Mouse (Mus musculus): Measurements from ENCODE around the gene Hs6st3. TPM values are rescaled to one million over a fixed set of nuclear protein-coding genes. Genes with fewer than 3 reads are reported as not detected.
"Not testable (repeated sequence)": the region's sequence is repeated elsewhere in the genome, so short reads cannot be mapped to it uniquely, and the experiment has no call there.

Gene Hs6st3
- total RNA-seq, 1 experiment from 2014 or later, result 2.2 TPM

- DNase-seq, result no peak
These were observed 112.2 kb downstream of the Hs6st3 start for GRCm38 (mm10) chr14:119250353-119250752.

DNA sequence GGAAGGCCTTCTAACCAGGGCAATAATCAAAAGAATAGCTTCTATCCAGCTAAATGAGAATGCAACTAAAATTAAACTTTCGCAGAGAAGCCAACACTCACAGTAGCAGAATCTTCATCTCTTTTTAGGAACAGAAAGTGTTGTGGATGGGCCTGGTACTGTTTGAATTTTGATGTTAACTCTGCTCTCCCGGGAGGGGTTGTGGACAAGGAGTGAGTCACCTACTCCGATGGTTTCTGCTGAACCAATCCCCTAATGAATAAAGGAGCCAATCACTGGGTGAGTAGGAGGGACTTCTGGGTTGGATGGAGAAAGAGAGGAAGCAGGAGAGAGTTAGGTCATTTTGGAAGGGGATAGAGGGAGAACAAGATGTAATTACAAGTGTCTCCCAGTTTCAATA is 117.3 kb downstream of the Hs6st3 start:
- DNase-seq, result no peak

DNA sequence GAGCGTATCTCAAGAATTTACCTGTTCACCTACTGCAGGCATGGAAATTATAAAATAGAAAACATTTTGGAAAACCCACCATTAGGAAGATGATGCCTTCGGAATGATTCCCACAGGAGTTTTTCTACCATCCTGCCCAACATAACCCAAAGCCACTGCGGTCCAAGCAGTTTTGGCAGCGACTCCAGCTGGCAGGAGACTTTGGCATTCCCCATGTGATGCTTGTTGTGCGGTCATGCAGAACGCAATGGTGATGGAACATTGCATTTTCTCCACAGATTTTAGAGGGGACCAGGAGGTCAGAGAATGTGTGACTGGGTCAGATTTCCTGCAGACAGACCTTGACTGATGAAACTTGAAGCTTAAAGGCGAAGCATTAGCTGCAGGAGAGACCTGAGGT is 118.9 kb downstream of the Hs6st3 start:
- no peak for DNase-seq

DNA sequence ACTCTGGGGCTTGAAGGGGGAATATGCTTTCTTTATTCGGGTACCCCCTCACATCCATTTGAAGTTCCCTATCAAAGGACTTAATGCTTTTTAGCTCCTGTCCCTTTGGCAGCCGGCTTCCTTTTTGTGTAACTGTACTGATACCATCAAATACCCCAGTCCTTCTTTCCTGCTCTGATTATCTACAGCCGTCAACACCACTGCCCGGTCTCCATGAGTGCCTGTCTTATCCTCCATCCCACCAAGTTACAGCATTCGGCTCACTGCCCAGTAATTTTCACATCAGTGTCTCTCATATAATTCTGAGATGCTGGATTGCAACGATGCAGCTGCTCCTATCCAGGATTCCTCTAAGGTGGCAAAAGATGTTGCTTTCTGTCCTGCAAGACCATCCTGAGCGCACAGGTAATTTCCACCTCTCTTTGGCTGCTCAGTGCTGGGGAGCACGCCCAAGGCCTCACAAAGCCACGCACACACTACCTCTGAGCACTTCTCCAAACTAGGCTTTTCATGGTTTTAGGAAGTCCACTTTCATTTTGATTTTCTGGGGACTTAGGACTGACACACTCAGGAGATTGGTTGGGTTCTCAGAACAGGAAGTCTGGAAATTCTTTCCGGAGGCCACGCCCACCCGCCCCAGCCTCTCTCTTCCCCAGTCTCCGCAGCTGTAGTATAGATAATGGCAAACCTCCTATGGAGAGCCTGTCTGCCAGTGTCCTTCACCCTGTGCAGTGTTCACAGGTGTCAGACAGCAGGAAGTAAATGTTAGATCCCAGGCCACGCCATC is 122.2 kb downstream of the Hs6st3 start:
- DNase-seq, result no peak

- no peak for DNase-seq
These were observed 128.2 kb downstream of the Hs6st3 start for GRCm38 (mm10) chr14:119266334-119266733.

DNA sequence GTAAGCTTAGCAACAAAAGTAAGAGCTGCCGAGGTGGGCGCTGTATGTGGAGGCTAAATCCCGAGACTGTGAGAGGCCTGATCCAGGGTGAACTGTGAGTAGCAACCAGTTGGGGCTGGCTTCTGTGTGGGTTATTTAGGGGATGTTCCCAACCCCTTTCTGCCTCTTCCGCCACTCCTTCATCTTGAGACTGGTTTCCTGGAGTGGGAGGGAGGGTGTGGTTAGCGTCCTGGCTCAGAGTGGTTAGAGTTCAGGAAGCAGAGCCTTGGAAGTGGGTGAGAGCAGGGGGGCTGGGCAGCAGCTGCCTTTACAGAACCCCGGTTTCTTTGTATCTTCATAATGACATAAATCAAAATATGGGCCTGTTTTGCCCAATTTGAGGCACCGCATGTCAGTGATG is 134.9 kb downstream of the Hs6st3 start:
- DNase-seq, result no peak

GRCm38 (mm10) chr14:119278156-119278555 is 140.0 kb downstream of the Hs6st3 start:
- not testable (repeated sequence) for DNase-seq

DNA sequence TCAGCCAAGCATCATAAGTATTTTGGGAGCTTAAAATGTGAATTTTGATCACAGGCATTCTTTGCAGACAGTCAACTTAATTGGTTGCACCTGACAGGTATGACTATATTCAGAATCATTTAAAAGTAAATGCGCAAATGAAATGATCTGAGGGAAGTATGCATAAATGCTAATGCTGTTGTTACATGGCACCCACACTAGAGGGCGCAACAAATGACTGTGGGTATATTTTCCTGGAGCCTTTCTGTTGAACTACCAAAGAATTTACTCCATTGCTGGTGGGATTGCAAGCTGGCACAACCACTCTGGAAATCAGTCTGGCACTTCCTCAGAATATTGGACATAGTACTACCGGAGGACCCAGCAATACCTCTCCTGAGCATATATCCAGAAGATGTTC is 145.8 kb downstream of the Hs6st3 start:
- DNase-seq, result no peak

GRCm38 (mm10) chr14:119289668-119290067 is 151.5 kb downstream of the Hs6st3 start:
- no peak for DNase-seq

- DNase-seq, result no peak
These were observed 155.9 kb downstream of the Hs6st3 start for GRCm38 (mm10) chr14:119294071-119294470.

DNA sequence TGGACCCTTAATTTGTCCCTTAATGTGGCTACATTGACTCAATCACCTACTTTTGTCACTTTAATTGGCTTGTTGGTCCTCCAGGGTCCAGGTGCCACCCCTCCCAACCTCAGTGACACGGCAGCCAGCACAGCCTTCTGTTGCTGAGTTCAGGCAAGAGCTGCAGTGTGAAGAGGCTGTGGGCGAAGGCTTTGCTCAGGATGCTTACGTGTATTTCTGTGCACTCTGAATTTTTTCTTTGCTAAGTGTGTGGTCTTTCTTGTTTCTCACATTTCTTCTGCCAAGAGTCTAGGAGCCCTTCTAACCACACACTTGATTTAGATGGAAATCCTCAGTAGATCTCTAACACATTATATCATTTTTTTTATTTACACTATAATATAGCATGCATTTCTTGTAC is 168.3 kb downstream of the Hs6st3 start:
- no peak for DNase-seq

- DNase-seq, result peak; percentile 3
These were observed 180.2 kb downstream of the Hs6st3 start for GRCm38 (mm10) chr14:119318379-119318778.

- no peak for DNase-seq
These were observed 209.1 kb downstream of the Hs6st3 start for GRCm38 (mm10) chr14:119347236-119347635.

GRCm38 (mm10) chr14:119361414-119361813 is 223.3 kb downstream of the Hs6st3 start:
- no peak for DNase-seq

DNA sequence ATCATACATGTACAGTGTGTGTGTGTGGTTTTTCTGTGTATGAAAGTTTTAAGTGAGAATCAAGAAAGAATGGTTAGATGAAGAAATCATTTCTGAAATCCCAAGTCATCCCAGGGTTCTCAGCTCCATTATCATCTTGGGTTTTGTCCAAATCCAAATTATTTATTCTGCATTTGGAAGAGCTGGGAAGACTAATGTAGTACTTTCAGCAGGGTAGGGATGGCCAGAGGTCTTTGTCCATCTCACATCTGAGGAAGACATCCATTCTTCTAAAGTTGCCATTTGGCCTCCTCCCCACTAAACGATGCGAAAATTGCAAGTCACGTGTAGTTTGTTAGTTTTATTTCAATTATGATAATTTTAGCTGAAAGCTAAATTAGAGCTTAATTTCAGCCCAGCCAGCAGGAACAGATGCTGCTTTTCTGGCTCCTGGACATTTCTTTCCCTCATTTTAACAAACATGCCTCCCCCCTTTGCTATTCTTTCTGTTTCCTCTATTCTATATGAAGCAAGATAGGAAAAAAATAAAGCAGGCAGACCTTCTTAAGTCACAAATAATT is 229.8 kb downstream of the Hs6st3 start:
- DNase-seq, result no peak

DNA sequence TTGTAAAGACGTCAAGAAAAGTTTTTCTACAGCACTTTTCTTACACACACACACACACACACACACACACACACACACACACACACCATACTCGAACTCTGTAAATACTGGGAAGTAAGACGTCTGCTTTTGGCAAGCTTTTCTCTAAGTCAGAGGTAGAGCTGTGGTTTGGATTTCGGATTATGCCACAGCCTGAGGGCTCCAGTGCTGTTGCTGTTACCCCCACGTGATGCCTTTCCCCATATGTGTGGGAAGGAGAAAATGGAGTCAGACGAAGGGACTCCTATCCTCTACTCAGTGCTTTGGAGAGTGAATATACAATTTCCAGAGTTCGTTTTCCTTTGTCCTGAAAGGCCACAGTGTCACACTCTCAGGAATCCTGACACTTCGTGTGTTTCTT is 231.1 kb downstream of the Hs6st3 start:
- no peak for DNase-seq

GRCm38 (mm10) chr14:119370013-119370412 is 231.9 kb downstream of the Hs6st3 start:
- no peak for DNase-seq

DNA sequence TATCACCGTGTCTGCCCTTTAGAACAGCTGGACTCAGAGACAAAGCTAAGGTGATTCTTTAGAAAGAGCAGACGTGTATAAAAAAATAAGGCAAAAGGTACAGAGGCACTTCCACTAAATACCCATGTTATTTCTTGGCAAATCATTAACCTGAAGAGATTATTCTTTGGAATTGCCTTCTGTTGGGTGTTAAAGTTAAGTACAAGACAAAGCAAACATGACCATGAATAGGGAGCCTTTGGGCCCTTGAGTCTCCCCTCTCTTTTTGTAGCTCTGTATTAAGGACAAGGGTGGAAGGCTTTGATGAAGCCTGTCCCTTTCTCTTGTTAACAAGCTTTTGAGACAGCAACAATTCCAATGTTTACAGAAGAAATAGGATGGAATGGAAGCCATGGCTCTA is 241.2 kb downstream of the Hs6st3 start:
- DNase-seq, result no peak

DNA sequence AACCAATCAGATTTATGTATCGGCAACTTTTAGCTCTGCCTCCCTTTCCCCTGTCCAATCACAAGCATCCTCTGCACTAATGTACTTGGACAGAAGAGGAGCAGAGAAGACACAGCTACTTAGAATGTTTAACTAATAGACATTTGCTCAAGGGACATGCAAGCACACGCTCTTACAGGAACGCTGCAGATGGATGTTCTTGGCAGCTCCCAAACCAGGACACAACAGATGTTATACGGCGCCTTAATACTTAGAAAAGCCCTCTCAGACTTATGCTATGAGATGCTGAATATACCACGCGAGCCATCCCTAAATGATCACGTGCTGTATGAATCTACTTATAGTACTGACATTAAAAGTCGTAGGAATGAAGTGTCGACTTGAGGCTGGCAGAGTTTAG is 263.5 kb downstream of the Hs6st3 start:
- DNase-seq, result no peak

DNA sequence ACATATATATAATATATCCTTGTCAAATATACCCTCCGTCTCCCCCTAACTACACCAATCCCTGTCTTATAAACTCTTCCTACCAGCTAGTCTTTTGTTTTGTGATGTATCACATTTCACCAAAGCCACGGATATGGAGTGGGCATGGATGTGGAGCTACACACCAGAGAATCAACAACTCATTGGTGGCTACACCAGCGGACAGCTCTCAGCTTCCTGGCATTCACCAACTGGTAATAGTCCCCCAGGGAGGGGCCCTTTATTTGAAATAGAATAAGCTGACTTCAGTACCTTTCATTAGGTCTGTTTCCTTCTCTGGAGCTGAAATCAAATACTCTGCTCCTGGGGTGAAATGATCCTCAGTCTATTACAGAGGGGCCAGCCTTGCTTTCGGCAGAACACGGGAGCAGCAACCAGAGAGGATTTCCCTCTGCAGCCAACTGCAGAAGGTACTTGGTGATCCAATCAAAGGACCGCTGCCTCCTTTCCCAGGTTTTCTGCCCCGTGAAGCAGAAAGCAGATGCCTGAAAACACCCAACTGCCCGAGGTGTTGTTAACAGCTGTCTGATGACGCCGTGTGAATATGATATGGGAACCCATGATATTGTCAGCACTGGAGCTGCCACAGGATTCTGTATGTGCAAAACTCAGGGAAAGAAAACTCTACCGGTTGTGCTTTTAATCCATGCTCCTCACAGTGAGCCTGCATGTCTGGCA is 271.4 kb downstream of the Hs6st3 start:
- no peak for DNase-seq

DNA sequence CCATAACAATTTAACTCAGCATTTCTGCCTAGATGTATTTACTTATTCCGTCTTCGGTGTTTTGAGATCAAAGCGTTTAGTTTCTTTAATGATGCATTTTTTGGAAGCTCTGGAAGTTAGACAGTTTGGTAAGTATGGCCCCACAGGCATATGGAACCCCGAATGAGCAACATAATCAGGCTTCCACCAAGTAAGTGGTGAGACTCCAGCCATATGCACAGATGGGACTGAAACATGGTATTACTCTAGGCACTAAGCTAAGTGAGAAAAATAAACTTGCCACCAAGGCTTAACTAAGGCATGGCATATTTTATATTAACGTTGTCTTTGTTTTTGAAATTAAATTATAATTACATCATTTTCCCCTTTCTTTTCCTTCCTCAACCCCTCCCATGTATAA is 284.8 kb downstream of the Hs6st3 start:
- DNase-seq, result no peak

DNA sequence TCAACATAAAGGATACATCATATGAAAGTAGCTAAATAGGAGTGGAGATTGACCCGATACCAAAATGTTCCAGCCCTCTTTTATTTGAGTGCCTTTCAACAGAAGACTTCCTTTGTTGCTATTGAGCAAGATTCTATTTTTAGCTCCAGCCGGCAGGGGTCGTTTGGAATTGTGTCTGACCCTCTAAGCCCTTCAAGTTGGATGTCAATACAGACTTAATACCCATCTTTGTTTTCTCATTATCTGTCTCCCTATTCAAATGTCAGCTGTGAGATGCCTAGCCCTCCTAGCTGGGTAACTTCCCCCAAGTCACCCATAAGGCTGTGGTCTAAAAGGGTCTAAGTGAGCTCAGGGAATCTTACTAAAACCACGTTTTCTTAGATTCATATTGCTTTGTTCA is 312.3 kb downstream of the Hs6st3 start:
- DNase-seq, result no peak

DNA sequence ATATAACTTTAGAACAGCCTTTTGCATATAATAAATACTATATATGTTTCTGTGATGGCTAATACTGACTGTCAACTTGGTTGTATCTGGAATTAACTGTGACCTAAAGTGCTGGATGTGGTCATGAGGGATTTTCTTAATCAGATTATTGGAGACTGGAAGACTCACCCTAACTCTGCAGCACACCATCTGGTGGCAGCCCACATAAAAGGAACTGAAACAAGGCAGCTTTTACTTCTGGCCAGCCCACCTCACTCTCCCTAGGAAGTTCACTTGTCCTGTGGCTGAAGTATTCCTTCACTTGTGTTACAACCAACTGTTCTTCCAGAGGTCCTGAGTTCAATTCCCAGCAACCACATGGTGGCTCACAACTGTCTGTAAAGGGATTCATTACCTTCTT is 313.5 kb downstream of the Hs6st3 start:
- DNase-seq, result no peak

DNA sequence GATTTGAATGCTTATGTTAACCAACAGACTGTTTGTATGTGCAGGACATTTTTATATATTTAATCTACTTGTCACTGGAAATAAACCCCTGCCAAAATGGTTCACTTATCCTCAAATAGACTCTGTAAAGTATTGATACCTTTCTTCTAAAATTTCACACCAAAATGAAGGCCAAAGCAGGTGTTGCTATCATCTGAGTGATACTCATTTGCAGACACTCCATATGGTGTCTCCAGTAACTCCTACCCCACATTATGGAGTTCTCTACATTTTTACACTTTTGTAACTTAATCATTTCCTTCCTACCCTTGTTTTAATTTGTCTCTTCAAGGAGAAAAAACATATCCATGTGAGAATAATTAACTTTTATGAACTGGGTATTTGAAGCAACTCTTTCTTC is 314.2 kb downstream of the Hs6st3 start:
- DNase-seq, result no peak
